Mouse (Mus musculus) G1E-ER4 (cell line): Measurements from ENCODE around the gene Cacna2d3. TPM values are rescaled to one million over a fixed set of nuclear protein-coding genes. Genes with fewer than 3 reads are reported as not detected.

Source experiments
- GATA1 ChIP-seq: IDR thresholded peaks from one replicate; pipeline ENCODE4 v1.8.0; 2012; ENCODE audit warnings: low read length, inconsistent platforms
- polyA plus RNA-seq: library from polyadenylated mRNA; stranded (reverse); fragments of >175 nt; gene quantifications from 2 replicates; pipeline ENCODE4 v1.2.3, GENCODE M21; 2012

Cacna2d3 gene
- polyA plus RNA-seq, 1 experiment, result not detected

DNA sequence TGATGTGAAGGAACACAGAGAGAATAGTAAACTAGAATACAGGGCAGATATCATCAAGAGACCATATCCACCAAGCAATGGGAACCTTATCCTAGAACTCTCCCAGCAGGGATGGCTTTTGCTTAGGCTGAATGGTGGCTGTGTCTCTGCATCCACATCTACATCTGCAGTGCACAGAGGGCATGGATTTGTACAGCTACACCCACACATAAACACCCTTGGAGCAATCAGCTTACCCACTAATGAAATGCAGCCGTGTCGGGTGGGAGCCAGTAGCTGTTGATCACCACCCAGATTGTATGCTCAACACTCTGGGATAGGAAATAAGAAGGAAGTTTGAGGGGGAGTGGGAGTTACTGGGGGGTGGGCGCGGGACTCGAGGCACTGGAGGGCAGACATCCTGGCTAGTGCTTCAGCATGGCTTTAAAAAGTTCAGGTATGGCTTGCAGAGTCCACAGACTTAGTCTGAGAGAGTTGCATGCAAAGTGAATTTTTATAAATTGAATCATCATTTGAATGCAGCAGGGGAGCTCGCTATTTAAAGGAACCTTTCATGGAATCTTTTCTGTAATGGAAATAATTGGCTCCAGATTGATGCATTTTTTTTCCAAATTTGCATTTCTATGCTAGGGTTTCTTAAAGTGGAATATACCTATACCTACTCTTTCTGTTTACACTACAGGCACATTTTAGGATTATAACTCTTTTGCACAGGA, 693.1 kb downstream of the Cacna2d3 start:
- no peak for TF ChIP-seq GATA1

DNA sequence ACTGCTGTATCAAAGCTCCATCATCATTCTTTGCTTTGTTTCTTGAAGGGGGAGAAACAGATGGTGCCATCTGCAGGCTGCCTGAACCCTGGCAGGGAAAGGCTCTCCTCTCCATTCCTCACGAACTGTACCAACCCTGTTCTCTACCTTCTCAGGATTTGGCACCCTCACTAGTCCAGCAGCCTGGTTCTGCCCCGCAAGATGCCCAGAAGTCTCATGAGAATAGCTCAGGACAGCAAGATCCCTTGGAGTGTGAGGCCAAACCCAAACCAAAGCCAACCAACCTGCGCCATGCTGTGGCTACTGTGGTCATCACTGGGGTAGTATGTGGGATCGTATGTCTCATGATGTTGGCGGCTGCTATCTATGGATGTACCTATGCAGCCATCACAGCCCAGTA, 694.4 kb downstream of the Cacna2d3 start:
- no peak for TF ChIP-seq GATA1

DNA sequence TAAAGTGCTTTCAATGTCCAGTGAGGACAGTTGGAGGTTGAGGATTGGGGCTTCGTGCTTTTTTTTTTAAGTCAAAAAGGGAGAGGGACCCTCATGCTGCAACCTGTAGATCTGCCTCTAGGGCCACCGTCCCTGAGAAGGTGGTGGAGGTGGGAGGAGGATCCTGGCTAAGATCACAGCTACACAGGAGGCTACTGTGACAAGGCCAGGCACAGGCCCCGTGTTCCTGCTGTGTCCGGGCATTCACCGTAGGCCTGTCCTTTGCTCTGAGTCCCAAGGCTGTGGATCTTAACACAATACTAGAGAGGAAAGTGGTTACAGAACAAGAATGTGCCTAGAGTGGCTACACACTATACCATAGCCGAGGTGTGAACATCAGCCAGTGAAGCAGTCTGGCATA, 696.3 kb downstream of the Cacna2d3 start:
- no peak for TF ChIP-seq GATA1

DNA sequence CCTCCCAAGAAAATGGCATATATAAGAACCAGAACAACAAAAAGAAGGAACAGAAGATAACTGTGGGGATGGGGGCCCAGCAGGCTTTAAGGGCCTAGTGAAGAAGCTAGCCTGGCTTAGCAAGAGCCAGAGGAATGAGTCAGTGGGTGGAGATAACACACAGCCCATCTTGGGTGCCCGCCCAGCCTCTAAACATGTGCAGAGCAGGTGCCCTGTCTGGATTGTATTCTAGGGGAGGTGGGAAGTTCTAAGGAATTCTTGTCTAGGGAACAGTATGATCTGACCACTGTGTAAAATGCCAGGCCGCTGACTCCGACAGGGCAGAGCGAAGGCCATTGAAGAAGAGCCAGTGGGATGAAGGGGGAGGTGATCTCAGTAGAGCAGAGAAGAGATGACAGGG, 698.4 kb downstream of the Cacna2d3 start:
- no peak for TF ChIP-seq GATA1

DNA sequence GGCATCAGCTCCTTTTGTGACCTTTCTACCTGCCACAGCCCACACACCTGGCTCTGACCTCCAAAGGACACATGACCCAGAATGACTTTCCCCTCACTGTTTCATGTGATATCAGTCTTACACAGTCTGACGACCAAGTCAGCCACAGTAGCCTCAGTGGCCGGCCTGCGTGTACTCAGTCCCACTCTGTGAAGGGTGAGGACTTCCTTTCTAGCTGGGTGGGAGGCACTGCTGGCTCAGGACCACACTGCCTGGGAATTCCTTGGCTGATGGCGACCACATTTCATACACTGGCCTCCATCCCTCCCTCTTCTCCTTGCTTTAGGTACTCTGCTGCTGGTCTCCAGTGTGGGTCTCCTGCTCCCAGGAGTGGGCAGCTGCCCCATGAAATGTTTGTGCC, 700.4 kb downstream of the Cacna2d3 start:
- TF ChIP-seq GATA1, result no peak

DNA sequence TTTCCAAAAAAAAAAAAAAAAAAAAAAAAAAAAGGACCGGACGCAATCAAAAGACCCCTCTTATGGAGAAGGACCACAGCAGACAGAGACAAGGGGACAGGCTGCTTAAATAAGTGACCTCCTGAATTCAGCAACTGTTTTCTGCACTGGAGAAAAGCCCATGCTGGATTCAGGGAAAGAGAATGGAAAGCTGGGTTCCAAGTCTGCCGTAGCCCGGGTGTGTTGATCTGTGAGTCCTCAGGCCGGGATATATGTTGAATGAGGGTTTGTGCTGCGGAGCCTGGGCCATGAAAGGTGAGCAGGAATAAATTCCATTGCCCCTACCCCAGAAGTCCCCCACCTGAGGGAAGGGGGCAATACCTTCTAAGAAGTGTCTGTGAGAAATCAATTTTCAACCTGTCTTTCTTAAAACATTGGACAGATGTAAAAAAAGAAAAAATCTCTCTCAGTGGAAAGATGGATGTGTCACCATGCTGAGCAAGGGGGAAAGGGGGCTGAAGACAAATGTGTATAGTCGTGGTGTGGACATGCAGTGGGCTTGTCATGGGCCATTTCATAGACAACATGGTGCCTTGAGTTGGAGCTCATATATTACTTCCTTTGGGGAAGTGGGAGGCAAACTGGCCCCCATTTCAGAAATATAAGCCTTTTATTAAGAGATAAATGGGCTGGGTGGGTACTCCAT, 703.2 kb downstream of the Cacna2d3 start:
- TF ChIP-seq GATA1, result no peak

DNA sequence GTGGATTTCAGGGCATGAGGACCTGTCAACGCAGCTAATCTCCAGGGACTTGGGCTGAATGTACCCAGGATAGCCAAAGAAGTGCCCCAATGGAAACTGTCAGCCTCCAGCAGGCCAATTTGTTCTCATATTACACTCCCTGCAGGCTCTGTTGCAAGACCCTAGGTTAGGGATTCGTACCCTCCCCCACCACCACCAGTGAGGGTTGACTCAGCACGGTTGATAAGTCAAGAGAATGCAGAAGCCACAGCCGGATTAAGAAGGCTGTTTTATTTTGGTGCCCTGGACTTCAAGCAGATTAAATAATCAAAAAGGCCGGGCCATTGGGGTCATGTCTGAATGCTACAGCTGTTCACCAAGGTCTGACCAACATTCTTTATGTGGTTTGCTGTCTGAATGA, 703.8 kb downstream of the Cacna2d3 start, which contains the start of gene Lrtm1:
Gene Lrtm1 (plus strand): TSS at position 326 of the 400 bp plus-strand sequence.
- TF ChIP-seq GATA1, result no peak

DNA sequence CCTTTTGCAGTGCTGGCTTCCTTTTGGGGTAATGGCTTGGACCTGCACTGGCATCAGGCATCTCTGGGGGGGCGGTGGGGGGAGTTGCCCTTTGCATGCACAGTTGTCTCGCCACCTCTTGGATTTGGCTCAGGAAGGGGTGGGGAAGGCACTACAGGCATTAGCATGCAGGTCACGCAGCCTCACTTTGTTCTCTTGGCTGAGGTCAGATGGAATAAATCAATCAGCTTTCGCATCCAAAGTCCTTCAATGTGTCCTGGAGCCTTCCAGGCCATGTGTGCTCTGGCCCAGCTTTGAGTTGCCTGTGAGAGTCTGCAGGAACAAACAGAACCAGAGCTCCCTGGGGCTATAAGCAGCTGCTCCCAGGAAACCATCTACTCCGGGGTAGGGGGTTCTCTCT, 705.8 kb downstream of the Cacna2d3 start:
- no peak for TF ChIP-seq GATA1

DNA sequence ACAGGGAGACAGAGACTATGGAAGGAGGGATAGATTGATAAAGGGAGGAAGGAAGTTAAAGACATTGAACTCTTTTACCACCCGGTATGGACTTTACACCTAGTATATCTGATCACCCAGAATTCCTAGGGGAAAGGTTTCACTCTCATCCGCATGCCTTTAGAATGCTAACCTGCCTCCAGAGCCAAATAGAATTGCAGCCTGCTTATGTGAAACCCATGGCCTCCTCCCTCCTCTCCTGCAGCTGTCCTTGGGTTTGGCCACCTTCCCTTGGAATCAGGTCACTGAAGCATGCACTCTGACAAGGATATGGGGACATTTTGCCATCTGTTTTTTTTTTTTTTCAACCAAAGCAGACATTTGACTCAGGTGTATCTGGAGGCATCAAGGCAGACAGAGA, 707.0 kb downstream of the Cacna2d3 start:
- no peak for TF ChIP-seq GATA1

DNA sequence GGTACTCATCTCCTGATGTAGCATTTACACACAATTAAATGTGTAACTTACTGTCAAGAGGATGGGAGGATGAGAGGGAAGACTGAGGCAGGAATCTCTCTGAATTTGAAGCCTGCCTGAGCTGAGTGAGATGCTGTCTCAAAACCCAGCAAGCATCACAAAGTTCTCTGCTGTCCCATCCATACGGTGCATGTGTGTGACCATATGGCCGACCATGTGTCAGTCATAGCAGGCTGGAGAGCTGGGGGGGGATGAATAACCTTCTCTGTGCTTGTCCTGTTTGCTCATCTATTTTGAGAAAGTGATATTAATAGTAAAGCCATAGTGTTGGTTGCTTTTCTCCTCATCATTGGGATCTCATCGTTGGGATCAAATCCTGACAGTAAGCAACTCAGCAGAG, 708.5 kb downstream of the Cacna2d3 start:
- TF ChIP-seq GATA1, result no peak

DNA sequence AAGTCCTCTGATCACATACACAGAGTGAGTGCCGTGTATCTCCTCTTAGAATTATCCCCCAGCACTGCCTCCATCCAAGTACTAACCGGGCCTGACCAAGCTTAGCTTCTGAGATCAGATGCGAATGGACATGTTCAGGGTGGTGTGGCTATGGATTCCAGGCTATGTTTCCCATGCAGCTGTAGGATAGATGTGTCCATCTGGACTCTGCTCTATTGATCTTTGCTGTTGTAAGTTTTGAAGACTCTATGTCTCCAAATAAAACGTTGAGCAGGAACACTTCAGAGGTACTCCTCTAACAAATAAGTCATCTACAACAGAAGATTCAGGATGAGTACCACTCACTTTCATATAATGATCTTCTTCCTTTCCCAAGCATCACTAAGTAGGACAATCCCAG, 712.0 kb downstream of the Cacna2d3 start:
- no peak for TF ChIP-seq GATA1

DNA sequence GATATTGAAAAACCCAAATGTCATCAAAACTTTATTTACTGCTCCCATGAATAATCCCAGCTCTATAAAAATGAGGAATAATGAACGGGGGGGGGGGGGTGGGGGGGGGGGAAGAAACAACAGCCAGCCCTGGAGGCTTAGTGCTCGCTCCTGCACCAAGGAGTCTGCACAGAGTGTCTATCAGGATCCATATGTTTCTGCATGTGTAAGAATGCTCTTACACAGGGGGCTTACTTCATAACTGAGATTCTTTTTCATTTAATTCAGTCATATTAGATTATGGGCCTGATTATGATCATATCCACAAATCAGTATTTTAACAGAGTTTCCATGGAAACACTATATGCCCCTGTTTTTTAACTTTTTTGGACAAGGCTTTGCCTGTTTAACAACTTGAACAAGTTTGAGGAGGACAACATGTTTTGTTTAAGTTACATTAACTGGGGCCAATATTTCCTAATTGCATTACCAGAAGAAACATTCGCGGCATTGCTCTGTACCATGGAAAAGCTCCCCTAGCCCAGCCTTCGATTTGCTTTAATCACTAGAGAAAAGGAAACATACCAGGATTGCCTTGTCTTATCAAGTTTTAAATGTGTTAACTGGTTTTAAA, 716.3 kb downstream of the Cacna2d3 start:
- no peak for TF ChIP-seq GATA1

DNA sequence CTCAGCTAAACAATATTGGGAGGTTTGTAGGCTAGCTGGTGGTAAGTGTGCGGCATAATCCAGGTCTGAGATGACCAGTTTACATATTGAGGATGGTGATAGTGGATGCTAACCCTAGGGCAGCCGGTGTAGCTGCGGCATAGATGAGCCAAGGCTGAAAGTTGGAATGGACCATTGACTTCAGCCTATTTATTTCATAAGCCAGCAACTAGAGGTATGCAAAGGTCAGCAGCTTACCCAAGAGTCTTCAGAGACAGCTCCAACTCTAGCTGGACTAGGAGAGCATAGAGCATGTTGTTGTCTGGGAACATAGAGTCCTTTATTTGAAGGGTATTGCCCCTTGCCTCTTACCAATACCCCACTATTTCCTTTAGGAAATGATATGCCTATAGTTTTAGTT, 725.1 kb downstream of the Cacna2d3 start:
- TF ChIP-seq GATA1, result no peak

DNA sequence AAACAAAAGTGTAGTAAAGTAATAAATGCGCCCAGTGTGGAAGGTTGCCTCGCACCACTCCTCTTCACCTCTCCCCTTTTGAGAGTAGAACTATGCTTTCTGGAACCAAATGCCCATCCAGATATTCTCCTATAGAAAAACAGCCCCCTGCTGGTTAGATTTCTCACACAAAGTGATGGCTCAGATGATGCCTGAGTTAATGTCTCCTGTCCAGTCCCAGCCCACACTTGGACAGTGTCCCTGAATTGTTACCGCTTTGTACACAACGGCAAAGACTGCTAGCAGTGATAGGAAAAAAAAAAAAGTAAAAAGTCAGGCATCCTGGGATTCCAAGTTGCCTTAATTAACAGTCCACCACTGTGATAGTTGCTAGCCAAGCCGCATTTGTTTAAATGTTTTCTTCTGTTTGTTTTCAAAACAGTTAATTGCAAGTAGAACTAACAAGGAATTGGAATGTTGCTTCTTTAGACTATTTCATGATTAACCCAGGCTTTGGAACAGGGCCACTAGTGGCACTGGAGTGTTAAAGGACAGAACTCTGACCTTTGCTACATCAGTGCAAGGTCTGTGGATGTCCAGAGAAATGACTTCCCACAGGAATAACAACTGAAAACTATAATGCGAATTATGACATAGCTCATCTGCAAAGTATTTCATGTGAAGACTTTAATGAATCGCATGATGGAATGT, 733.3 kb downstream of the Cacna2d3 start:
- no peak for TF ChIP-seq GATA1

DNA sequence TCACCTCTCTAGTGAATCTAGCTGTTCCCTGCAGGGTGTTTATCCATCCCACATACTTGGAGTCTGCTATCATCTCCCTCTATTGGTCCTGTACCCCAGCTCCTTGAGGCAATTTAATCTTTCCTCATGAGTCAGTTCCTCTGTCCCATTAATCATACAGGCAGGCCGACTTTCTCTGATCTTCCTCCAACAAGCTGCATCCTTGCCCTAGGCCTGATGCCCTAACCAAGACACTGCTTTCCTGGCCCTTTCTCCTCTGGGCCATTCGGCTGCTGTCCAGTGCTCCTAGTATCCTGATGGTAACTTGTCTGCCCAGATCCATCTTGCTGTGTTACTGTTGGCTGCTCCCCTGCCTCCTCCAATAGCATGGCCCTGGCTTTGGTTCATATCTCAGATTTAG, 737.4 kb downstream of the Cacna2d3 start:
- TF ChIP-seq GATA1, result no peak

DNA sequence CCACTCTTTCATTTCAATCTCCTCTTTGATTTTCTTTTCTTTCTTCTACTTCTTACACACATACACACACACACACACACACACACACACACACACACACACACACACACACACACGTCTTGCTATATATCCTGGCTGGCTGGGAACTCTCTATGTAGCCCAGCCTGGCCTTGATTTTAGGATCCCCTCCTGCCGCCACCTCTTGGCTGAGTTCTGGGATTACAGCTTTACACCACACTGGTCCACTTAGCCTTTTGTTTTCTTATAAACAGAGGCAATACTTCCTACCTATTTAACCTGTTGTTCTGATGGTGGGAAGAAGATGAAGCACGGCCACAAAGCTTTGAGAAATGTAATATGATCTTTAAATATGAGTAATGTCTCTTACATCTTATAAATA, 741.2 kb downstream of the Cacna2d3 start:
- TF ChIP-seq GATA1, result no peak
